Mouse (Mus musculus): ENCODE measurements around the gene Scn8a.

Gene Scn8a

DNA sequence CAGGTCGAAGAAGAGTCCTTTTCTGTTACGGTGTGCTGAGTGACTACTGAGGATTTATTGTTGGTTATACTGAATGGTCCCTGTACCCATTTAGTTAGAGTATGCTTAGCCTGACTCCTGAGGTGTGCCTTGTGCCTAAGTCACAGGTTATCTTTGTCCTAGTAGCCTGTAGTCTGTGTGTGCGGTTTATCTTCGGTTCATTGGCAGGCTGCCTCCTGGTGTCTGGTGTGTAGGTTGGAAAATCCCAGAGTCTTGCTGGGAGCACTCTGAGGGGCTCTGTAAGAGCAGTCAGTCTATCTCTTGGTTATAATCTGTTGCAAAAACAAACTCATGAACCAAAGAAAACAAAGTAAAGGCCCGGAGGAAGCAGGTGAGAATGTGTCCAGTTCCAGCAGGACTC lies 11.7 kb downstream of the Scn8a start:
- no peak for DNase-seq

DNA sequence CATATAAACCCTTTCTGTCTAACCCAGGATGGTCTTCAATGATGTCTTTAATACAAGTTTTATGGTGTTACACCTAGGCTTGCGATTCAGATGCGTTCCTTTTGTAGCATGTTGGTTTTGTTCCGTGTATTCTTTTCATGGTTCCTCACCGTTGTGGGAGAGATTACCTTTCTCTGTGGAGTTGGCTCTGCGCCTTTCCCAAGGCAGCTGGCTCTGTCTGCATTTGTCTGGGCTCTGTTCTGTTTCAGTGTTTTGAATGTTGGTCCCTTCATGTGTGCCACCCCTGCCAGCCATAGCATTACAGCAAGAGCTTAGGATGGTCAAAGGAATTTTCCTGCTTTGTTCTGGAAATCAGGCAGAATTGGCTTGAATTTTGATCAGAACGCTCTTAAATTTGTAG lies 14.8 kb downstream of the Scn8a start:
- DNase-seq = no peak

DNA sequence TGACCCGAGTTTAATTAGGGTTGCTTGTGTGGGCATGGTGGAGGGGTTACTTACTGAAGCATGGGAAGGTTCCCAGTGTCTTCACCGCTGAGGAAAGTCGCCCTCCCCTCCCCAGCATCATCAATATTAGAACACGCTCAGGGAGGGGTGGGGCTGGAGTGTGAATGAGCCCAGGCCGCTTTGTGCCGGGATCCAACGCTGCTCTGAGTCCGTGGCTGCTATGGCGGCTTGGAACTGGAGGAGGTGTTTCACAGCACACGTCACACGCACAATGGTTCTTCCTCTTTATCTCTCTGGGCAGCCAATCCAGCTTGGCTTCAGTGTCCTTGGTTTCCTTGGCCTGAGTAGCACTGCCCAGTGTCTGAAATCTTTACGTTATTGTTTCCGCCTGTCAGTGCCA lies 22.3 kb downstream of the Scn8a start:
- no peak for DNase-seq

DNA sequence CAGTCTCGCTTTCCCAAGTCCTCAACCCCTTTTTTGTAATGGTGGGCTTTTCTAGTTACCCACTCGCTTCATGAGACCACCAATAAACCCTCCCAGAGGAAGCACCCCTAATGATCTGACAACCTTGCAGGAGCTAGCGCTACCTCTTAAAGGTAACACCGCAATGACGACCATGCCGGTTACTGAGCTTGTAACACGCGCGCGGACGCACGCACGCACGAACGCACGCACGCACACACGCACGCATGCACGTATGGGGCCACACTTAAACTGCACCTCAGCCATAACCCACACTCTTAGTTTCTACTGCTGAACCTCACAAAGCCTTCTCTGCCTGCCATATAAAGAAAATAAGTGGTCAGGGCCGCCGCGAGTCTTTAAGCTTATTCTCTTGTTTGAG lies 26.8 kb downstream of the Scn8a start:
- DNase-seq = no peak

DNA sequence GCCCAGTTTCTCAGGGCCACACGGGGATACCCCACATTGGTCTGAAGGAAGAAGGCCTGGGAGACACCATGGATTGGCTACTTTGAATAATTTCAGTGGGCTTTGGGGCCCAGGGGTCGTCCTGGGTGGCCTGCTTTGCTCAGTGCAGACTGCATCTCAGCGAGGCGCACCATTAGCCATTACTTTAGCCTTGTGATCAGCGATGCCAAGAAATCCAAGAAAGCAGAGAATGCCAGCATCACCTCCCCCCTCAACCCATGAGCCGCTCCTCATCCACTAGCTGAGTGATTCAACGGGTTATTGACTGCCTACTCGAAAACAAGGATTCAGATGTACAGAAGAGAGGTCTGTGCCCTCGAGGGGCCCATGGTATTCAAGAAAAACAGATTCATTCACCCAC lies 34.2 kb downstream of the Scn8a start:
- DNase-seq = no peak

DNA sequence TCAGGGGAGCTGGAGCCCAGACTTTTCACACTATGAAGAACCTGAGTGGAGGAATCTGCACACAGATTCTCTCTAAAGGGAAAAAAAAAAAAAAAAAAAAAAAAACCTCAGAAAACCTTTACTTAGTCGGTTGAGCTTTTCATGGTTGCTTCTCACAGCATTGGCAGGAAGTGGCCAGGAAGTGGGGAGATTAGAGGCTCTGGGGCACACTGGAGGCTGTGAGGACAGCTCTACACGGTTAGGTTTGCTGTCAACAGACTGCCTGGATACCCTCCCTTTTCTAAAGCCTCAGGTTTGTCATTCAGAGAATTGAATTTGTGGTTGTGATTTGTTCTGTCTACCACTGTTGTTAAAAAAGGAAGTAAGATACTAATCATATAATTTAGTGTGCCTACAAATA lies 35.3 kb downstream of the Scn8a start:
- DNase-seq = no peak

DNA sequence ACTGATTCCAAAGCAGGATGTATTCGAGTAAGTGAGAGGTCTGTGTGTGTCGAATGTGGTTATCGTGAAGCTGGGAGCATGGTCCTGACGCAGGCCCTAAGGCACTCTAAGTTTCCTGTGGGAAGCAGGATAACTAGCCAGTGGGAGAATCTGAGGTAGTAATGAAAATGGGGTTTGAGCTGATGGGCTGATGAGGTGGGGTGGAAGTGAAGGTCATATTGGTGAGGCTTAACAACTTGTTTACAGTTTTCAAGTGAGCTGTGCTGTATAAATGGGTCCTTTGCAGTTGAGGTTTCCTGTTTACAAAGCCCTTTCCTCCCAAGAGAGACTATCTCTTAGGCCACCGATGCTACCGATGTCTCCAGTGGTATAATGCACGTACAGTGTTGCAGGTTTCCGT lies 36.1 kb downstream of the Scn8a start:
- DNase-seq = no peak

DNA sequence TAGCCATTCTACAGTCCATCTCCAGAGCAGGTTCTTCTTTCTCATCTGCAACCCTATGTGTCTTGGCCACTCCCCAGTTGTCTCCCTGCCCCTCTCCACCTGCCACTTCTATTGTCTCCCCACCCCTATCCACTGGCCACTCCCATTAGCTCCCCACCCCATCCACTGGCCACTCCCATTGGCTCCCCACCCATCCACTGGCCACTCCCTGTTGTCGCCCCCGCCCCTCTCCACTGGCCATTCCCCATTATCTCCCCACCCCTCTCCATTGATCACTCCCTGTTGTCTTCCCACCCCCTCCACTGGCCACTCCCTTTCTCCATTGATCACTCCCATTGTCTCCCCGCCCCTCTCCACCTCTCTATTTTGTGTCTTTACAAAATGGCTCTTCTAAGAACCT lies 39.2 kb downstream of the Scn8a start:
- DNase-seq = no peak

DNA sequence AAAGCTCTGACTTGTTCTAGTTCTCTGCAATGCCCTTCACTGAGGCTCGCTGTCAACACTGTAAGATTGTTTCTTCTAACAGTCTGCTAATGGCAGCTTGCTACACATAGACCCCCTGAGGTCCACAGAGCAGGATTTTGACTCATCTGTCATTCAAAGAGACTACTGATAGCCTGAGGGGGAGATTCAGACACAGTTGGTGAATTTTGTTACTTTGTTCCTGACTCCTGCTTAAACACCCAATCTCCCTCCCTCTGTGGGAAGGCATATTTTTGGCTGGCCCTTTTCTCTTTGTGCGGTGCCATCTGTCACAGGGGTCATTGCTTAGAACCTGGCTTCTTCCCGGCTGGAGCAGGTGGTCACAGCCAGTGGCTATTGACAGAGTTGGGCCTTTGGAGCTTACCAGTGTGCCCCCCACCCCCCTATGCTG lies 40.1 kb downstream of the Scn8a start:
- no peak for DNase-seq

DNA sequence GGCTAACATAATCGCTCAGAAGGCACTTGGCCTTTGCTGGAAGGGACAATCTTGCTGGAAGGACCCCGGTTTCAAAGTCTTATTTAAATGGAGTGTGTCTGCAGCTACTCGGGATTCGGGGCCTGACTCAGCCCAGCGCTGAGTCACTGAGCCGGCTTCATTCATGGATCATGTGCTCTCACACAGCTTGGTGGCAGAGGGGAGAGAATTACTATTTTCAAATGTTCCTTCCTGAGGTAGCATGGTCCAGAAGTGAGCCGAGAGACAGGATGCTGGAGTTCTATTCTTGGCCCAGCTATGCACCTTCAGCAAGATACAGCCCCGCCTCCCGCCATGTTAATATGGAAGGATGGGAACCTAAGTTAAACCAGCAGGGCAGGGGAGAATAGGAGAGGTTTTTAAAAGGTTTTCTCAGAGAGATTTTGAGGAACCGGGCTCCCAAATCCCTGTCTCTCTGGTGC lies 40.8 kb downstream of the Scn8a start:
- DNase-seq = no peak

DNA sequence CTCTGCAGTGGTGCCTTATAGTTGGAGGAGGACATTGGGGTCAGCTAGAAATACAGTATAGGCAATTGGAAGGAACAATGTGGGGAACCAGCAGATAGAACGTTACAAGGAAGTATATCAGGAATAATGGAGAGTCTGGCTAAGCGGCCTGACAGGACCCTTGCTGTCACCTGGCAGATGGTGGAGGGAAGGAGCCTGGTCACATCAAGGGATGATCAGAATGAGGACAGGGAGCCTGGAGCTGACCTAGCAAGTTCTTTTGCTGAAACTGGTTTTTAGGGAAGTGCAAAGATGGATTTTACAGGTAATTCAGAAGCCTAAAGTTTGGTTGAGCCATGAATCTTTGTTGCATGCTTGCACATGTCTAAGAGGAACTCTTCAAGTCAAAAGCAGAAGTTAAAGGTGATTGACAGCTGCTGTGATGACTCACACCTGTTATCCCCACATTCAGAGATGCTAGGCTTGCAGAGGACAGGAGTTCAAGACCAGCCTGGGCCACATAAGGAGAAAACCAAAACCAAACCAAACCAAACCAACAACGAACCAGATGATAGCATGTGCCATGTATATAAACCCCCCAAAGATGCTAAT lies 43.1 kb downstream of the Scn8a start:
- no peak for DNase-seq

DNA sequence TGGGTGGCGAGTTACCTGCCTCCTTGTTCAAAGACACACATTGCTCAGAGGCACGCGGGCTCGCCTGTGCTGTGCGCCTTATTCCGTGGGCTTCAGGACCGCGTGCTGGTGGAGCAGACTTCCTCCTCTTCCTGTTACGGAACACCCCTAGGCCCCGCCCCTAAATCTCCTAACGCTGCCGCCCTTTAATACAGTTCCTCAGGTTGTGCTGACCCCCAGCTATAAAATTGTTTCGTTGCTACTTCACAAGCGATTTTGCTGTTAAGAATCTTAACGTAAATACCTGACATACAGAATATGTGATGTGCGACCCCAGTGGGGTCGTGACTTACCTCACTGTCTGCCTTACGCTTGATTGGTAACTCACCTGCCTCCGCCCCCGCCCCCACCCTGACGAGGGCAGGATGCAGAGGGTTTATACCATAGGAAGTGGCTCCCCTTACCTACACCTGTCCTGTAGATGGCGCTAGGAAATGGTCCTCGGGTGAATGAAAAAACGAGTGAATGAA lies 45.1 kb downstream of the Scn8a start:
- peak; percentile 41 for DNase-seq

DNA sequence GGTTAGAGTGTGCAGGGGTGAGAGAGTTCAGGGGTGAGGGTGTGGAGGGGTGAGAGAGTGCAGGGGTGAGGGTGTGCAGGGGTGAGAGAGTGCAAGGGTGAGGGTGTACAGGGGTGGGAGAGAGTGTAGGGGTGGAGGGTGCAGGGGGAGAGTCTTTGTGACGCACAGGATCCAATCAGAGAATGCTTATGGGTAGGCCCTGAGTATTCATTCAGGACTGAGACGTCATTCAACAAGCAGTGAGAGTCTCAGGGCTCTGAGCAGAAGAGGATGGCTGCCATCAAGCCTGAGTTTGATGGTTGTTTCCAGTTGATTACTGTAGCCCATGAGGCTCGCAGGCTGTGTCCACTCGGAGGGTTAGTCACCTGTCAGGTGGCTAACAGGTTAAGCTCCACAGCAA lies 48.4 kb downstream of the Scn8a start:
- no peak for DNase-seq

DNA sequence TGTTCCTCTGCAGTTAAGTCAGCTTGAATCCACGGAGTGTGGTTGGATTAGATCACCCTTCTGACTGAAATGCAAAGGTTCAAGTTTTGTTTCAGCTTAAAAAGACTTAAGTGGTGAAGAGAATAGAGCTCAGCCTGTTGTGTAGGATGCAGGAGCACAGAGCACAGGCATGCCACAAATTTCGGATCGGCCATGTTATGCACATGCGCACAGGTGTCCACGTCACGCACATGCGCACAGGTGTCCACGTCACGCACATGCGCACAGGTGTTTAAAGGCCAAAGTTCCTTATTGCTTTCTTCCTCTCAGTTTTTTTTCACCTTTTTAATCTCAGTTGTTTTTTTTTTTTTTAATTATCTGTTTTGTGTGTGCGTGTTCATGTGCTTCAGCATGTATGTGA lies 52.6 kb downstream of the Scn8a start:
- DNase-seq = no peak

DNA sequence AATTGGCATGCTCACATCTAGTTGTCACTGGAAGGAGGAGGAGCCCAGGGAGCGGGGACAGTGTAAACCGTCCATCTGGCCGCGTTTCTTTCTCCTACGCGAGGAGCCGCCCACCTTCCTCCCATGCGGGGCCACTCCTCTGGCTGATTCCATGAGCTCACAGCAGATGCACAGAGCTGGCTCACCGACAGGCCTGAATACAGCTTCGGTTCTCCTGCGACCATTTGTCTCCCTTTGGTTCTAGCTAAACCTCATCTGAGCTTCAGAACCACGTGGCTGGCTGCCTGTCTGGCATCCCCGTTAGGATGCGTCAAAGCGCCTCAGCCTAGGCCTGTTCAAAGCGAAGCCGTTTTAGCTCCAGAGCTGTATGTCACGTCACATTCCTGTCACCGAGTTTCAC lies 53.8 kb downstream of the Scn8a start:
- DNase-seq = peak; percentile 53

DNA sequence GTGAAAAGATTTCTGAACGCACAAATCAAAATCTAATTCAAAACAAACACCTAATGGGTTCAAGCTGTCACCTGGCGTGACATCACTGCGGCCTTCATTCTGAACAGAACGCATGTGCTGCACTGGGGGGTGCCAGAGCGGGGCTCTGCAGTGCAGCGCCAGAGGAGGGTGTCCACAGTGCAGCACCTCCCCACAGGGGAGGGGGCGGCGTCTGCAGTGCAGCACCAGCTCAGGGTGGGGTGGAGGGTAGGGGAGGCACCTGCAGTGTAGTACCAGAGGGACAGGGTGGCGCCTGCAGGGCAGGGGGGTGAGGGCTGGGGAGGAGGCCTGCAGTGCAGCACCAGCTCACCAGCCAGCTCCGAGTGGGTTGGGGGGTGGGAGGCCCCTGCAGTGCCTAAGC lies 55.3 kb downstream of the Scn8a start:
- no peak for DNase-seq

DNA sequence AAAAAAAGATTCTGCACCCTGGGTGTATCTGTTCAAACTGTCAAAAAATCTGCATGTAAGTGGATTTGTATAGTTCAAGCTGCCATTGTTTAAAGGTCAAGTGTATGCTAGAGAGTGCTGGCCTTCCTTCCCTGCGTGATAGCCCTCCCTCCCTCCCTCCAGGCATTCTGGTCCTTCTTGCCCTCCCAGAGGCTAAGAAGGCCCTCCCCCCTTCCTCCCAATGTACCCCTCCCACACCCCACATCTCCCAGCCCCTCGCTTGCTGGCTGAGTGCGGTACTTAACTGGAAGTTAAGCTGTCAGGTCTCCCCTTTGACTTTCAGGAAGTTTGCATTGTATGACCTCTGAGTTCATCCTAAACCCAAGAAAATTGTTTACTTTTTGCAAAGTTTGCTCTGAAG lies 60.8 kb downstream of the Scn8a start:
- DNase-seq = no peak

DNA sequence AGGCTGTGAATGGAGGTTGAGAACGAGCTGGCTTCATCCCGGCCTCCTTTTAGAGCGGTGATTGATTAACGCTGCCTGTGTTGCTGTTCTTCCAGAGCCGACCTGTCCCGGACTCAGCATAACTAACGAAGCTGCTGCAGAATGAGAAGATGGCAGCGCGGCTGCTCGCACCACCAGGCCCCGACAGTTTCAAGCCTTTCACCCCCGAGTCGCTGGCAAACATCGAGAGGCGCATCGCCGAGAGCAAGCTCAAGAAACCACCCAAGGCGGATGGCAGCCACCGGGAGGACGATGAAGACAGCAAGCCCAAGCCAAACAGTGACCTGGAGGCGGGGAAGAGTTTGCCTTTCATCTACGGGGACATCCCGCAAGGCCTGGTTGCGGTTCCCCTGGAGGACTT lies 66.5 kb downstream of the Scn8a start:
- DNase-seq = no peak

DNA sequence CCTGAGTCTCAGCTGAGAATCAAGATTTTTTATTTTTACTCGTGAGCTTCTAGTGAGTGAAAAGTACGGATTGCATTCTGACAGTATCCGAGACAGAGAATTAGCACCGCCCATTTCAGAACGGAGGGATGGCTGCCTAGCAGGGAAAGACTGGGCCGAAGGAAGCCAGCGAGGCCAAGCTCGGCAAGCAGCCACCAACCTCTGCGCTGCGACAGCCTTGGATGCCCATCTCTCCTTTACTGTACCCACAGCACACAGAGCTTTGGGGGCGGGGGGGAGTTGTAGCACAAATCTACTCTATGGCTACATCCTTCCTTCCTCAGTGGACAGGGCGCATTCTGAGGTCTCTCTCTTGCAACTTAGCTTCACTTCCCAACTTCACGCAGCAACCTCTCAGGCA lies 78.7 kb downstream of the Scn8a start:
- no peak for DNase-seq

DNA sequence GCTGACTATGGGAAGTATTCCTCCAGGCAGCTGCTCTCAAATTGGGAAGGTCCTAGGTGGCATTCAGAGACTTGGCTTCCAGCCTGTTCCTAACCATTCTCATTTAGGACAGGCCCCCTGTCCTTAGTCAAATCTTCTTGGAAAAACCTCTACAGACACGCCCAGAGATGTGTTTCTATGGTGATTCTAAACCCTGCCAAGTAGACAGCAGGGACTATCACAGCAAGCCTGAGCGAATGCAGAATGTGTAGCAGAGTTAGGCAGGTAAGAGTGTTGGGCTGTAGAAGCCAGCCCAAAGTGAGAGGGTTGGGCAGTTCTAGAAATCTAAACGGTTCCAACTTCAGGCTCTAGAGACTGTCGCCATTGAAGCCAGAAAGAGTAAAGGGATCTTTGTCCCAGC lies 79.5 kb downstream of the Scn8a start:
- DNase-seq = no peak

DNA sequence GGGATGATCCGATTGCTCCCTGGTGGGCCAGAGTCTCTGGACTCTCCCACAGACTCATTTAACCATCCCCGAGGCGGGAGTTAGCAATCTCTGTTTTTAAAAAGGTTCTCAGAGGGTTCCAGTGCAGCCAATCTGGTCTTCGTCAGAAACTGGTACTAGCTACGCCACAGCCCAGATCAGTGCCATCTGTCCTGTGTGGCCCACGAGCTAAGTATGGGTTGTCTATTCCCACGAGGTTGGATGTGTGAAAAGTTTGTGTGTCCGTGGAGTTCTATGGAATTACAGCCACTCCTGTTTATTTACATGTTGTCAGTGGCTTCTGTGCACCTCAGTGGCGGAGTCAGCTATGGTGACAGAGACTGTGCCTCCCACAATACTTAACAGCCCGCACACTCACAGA lies 81.8 kb downstream of the Scn8a start:
- no peak for DNase-seq

DNA sequence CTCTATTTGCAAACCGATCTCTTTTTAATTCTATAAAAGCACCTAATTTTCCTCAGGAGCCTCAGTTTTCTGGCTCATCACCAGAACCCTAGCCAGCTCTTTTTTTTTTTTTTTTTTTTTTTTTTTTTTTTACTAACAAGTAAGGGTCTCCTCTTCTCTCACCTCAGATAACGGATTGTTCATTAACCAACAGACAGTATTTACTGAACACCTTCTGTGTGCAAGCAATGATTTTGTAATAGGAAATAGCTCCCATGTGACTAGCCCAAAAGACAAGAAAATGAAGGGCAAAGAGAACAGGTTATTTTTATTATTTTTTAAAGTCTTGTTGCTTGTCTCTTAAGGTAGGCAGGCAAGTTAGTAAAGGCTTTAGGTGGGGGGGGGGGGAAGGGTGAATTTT lies 82.6 kb downstream of the Scn8a start:
- no peak for DNase-seq

DNA sequence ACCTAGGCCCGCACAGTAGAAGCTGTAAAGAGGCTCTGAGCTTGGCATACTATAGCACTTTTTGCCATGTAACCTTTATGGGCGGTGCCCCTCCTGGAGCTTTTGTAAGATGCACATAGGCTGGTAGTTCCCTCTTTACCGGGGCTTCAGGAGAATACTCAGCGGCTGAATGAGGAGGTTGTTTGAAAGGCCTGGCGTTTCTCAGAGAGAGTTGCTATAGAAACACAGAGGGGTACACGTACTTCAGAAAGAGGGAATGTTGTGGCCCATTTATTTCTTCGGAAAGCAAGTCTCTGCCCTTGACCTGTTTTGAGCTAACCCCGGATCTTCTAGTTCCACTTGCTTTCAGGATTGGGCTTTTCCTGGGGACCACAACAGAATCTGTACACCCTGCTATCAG lies 83.2 kb downstream of the Scn8a start:
- DNase-seq = no peak

DNA sequence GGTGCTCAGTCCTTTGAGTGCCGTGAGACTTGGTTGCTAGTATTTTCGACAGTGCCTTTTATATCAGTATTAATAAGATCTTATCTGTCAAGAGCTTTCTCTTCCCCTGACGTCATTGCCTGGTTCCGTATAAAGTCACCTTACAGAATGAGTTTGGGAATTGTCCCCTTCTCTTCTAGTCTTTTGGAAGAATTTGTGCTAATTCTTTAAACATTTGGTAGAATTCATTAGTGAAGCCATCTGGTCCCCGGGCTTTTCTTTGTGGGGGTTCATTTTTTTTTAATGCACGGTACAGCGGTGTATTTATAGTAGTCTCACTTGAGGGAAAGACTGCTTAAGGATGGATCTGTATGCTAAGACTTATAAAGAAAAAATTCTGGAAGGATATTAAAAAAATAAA lies 84.3 kb downstream of the Scn8a start:
- DNase-seq = no peak

DNA sequence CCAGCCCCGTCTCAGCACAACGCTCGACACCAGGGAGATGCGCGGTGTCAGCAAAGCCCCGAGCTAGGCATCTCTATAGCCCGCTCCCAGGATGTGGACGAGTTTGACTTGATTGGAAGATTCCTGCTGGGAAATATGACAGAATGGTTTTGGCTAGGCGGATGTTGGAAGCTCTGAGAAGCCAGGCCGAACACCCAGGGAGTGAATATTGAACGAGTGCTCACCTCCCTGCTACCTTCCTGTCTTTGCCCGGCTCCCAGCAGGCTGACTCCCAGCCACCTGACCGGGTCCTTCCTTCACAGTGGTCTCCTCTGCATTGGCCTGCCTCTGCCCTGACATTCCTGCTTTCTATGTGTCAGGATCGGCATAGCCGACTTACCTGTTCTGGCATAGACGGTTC lies 85.1 kb downstream of the Scn8a start:
- no peak for DNase-seq

DNA sequence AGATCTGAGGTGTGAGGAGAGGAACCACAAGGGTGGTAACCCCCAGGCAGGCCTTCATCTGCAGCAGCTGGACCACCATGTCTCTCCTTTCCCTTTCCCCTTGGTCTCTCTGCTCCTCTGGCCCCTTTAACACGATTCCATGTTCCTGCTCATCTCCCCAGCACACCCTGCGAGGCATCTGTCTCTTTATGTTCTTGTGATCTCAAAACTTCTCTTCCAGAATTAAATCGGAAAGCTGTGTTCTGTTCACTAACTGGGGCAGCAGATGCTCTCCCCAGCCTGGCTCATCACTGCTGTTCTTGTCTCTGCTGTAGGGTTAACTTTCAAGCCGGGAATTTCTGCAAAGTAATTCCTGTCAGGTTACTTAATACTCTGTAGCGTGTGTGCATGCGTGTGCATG lies 91.3 kb downstream of the Scn8a start:
- DNase-seq = no peak
